Mouse (Mus musculus) embryo, embryonic 11 days (tissue): ENCODE data around the gene Slc30a1.

ENCODE experiments used
- DNase-seq: peaks from one replicate; pipeline ENCODE4 v3.0.0-alpha.2; 2015

Gene Slc30a1

GRCm38 (mm10) chr1:191945756-191946155 lies 39.2 kb downstream of the Slc30a1 start:
- no peak for DNase-seq

DNA sequence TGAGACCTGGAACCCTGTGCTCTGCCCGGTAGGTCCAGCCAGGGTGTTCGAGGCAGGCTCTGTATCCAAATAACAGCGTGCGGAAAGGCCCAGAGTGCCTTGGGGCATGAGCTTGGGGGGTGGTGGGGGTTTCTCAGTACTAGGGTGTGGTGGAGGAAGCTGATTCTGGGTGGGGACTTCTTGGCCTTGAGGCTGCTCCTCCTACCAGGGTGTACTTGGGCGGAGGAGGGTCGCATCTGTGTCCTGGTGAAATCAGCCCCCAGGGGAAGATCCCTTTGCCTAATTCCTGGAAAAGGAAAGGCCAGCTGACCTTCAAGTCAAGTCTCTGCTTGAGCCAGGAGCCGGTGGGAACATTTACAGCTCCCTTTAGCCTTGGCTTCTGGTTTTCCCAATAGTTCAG lies 39.7 kb downstream of the Slc30a1 start:
- no peak for DNase-seq

DNA sequence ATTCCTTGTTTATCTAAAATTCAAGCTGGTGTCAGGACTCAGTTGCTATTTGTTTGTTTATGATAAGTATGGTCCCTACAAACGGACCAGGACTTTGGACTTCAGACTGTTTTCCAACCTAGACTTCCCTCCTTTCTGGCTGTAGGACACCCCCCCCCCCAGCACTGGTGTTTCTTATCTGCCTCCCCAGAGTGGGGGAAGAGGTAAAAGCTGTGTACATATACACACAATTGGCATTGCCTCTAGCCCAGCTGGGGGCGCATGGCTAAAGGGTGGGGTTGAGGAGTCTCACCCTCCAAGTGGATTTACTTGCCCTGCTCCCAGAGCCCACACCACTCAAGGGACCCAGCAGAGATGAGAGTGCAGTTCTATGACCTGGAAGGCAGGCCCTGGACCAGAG lies 40.3 kb downstream of the Slc30a1 start:
- DNase-seq = no peak

- DNase-seq = no peak
Observed at GRCm38 (mm10) chr1:191947796-191948195, 41.2 kb downstream of the Slc30a1 start.

DNA sequence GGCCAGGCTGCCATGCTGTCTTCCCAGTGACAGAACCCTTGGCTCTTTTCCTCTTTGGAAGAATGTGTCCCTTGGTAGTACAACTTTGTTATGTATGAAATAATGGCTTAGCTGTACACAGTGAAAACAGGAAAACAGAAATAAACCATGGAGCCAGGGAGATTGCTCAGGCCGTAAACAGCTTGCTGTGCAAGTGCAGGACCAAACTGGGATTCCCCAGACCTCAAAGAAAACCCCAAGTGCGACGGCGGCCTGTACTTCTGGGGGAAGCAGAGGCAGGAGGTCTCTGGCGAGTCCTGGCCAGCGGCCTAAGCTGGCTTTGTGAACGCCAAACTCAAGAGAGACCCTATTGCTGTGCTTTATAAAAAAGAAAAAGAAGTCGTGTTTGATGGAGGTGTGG lies 42.0 kb downstream of the Slc30a1 start:
- no peak for DNase-seq

- DNase-seq = no peak
Observed at GRCm38 (mm10) chr1:191950611-191951010, 44.0 kb downstream of the Slc30a1 start.

DNA sequence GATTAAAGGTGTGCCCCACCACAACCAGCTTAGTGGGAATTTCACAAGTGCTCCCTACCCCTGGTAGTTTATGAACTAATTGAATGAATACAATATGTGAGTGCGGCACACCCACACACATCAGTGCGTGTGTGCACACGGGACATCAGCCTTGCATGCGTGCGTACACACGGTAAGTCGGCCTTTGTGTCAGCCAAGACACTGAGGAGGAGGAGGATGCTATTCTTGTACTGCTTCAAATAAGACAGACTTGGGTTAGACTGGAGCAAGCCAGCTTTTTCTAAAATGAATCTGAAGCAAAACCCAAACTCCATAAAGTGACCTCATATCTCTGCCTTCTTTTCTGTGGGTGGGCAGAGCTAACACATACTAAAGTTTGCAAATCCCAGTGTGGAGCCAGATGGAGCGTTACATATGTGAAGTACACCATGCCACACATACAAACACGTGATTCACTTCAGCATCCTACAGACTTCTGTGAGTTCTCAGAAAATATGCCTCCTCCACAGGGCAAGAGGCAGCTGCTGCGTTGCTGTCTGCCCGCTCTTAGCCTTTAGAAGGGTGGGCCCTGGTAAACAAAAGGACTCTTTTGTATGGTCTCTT lies 46.3 kb downstream of the Slc30a1 start:
- DNase-seq = no peak

GRCm38 (mm10) chr1:191955101-191955500 lies 48.5 kb downstream of the Slc30a1 start:
- DNase-seq = no peak

DNA sequence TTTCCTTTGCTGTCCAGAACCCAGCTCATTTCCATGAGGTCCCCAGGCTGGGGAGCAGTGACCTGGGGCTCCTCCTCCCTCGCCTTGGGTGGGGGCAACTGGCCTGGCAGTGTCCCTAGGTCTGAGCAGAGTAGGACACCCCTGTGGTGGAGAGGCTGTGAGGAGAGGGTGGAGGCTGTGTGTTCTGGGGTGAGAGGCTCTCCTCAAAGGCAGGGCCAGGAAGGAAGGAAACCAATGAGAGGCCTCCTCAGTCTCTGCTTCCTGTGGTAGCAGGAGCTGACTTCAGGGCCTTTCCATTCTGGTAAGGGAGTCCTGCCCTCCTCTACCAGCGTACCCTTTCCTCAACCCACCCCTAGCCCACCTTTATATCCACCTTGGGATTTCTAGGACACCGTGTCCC lies 49.7 kb downstream of the Slc30a1 start:
- DNase-seq = no peak

GRCm38 (mm10) chr1:191956871-191957270 lies 50.3 kb downstream of the Slc30a1 start:
- DNase-seq = no peak

- DNase-seq = no peak
Observed at GRCm38 (mm10) chr1:191957321-191957720, 50.8 kb downstream of the Slc30a1 start.

DNA sequence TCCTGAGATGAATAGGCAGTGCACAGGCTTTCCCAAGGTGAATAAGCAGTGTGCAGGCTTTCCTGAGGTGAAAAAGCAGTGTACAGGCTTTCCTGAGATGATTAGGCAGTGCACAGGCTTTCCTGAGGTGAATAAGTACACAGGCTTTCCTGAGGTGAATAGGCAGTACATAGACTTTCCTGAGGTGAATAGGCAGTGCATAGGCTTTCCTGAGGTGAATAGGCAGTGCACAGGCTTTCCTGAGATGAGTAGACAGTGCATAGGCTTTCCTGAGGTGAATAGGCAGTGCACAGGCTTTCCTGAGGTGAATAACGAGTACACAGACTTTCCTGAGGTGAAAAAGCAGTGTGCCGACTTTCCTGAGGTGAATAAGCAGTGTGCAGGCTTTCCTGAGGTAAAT lies 54.4 kb downstream of the Slc30a1 start:
- no peak for DNase-seq
